Mouse (Mus musculus) megakaryocyte-erythroid progenitor cell, adult 5-6 weeks (primary cell): ENCODE measurements around the gene Pcsk5. TPM values are rescaled to one million over a fixed set of nuclear protein-coding genes. Genes with fewer than 3 reads are reported as not detected.

Experiments
- ATAC-seq: replicated peaks from 2 replicates; pipeline ENCODE4 v1.8.0; 2016; ENCODE audit warnings: mild to moderate bottlenecking, inconsistent platforms; ENCODE audit not compliant: severe bottlenecking, poor library complexity, low FRiP score, low TSS enrichment
- total RNA-seq, 2 experiments: library from RNA; stranded (forward) in 1 of 2; stranded (reverse) in 1 of 2; fragments of 200-1000, 215-1000 nt in 1 of 2; fragments of >200 nt in 1 of 2; fragmentation: Nextera tagmentation in 1 of 2; gene quantifications; 2 replicates each; pipeline ENCODE4 v1.2.3; 2014 to 2017

The Pcsk5 gene
- total RNA-seq, 2 experiments from 2014 or later, result not detected

DNA sequence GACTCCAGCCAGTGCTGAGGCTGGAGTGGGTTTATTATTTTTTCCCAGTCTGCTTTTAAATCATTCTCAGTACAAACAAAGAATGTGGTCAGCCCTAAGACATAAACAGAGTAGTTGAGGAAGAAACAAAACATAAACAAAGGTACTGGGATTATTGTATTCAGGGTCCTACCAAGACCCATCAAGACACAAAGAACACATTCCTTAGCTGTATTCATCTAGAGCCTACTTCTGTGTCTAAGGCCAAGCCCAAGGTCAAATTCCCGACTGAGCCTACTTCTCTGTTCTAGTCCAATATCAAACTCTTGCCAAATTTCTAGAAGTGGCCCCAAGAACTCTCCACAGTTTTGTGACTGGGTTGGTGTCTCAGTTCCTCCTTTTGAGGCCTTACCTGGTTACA, 419.6 kb downstream of the Pcsk5 start:
- no peak for ATAC-seq

DNA sequence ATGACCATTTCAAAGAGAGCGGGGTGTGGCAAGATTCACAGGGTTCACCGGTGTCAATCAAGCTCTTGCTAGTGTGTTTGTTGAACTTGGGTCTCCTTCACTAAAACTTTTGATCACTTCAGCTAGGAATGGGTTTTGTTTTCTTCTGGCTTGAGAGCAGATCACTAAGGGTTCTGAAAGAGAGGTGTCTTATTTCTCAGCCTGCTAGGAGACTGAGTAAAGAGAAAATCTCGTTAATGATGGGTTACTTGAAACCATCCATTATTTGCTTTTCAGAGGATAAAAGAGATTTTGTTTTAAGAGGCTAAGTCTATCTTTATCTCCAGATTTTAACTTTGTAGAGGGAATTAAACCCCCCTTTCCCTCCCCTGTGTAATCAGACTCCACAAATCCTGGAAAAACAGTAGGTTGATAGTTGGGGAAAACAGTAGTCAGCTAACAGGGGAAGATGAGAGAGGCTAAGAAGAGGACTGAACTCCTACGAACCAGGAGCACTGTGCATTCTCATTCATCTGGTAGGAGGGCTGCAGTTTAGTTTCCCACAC, 424.4 kb downstream of the Pcsk5 start:
- no peak for ATAC-seq

DNA sequence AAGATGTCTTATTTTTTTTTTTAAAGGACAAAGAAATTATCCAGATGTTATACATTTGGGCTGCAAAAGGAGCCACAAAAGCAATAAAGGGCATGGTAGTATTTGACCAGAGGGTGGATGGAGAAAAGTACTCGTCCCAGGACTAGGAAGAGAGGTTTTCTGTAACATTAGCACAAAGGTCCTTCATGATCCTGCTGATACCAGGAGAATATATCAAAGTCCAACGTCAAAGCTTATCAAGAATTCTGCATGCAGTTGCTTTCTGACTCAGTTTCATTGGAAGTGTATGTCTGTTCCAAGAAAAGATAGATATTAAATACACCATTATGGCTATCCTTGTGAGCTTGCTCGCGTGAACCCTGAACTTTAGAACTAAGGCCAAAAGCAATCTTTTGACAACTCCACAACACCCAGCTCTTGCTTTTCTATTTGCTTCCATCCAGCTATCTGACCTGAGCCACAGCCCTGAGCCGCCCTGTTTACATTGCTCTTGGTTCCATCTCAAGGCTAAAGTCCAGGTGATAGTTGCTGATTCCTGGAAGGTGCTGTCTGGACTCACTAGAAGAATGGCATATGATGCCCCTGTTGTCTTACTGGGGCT, 426.9 kb downstream of the Pcsk5 start:
- ATAC-seq, result no peak

DNA sequence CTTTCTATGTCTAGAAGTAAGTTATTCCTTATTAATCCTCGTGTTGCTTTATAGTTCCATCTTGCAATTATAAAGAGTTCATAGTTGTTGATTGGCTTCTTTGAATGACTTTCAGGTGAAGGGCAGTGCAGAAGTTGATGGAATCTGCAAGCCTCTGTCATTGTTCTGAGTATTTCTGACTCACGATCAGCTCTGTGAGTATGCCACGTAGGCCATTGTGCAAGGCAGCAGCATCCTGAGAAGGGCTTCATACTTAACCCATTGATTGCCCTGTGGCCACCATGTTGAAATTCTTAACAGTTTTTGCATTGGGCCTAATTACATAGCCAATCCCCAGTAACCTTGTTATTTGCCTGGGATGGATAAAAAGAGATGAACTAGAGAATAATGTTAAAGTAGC, 428.1 kb downstream of the Pcsk5 start:
- no peak for ATAC-seq

DNA sequence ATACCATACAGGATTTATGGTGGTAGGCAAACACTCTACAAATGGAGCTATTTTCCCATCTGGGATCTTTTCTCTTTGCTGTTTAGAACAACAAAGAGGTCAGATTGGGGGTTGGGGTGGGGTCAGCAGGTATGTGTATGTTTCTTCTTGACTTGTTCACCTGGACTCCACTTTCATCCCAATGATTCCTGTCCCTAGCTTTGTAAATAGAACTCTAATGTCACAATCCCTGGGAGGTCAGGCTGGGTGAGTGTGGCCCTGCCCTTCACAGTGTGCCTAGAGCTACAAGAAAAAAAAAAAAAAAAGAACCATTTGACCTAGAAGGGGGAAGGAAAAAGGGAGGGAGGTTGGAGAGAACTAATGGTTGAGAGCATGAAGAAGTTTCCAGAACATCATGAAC, 428.8 kb downstream of the Pcsk5 start:
- no peak for ATAC-seq

DNA sequence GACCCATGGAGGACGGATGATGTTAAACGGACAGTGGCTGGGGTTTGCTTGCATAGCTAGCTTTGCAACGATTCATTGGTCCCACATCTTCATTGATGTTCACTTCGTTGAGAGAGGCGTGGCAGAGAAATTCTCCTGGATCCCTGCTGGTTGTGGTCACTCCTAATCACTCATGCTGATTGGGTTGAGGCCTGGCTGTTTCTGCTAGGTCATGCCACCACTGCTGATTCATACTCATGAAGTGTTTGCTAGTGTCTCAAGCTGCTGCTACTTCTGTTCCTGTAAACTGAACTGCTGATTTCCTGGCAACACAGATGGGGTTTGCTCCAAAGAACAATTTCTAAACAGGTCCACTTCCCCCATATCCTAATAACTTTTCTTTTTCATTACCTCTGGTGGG, 430.6 kb downstream of the Pcsk5 start:
- ATAC-seq, result no peak

DNA sequence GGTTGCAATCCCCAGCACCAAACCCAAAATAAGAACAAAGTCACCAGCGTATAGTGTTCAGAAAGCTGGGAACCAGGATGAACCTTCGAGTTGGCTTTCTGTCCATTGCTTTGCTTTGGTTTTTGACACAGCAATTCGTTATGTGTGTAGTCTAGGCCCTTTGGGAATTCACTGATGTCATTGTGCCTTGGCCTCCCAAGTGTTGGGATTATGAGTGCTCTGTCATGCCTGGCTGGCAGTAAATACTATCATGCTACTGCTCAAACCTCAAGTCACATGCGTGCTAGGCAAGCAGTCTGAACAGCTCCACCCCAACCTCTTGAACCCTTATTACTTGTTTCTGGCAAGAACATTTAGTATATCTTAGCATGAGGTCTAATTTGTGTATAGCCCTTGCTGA, 434.3 kb downstream of the Pcsk5 start:
- no peak for ATAC-seq

DNA sequence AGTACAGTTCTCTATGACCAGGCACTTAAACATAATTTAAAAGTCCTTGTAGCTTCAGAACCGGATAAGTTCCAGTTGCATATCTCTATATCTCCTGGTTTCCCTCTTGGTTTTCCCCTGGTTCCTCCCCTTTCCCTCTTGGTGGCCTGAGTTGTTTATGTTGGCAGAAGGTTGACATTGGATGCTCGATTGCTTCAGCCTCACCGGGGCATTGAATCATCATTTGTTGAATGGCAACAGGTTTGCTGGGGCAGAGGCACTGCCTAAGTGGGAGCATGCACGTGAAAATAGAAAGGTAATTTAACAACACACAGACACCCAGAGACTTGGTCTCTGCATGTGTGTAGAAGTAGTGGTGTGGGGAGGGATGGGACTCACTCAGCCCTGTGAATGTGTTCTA, 436.9 kb downstream of the Pcsk5 start:
- ATAC-seq, result no peak

DNA sequence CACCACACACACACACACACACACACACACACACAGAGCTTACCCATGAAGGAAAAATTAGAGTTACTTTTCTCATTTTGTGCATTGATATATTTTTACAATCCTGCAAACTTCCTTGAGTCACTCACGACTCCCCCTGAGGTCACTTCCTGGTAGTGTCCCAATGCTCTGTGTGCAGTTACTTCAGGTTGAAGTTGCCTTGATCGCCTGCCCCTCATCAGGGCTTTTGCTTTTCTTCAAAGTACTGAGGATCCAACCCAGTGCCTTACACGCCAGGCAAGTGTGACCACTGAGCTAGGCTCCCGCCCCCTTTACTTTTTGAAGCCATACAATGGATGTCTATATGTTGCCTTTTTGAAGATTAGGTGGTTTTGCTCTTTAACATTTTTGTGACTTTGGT, 437.5 kb downstream of the Pcsk5 start:
- ATAC-seq, result no peak

DNA sequence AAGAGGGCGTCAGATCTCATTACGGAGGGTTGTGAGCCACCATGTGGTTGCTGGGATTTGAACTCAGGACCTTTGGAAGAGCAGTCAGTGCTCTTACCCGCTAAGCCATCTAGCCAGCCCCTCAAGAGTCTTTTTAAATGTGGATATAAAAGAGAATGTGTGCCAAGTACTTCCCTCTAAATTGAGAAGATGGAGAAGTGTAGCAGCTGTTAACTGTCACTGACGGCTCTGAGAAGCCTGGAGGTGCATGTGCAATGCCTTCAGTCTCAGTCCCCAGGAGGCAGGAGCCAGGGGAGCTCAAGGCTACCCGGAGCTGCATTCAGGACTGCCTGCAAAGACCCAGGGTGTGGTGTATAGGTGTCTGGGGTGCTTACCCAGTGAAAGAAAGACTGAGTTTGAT, 439.5 kb downstream of the Pcsk5 start:
- ATAC-seq, result no peak

DNA sequence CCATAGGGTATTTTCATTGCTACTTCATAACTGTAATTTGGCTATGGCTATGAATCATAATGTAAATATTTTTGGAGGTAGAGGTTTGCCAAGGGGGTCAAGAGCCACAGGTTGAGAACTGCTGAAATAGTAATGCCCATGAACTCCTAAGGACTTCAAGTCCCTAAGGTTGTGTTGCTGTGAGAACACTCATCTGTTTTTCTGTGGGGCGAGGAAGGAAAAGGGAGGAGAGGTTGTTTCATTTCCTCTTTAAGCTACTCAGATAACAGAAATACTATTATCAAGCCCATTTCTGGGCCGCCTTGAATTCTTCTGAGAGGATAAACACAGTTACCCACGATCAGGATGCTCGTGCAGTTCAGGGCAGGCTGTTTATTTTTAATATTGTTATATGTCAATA, 440.6 kb downstream of the Pcsk5 start:
- no peak for ATAC-seq

DNA sequence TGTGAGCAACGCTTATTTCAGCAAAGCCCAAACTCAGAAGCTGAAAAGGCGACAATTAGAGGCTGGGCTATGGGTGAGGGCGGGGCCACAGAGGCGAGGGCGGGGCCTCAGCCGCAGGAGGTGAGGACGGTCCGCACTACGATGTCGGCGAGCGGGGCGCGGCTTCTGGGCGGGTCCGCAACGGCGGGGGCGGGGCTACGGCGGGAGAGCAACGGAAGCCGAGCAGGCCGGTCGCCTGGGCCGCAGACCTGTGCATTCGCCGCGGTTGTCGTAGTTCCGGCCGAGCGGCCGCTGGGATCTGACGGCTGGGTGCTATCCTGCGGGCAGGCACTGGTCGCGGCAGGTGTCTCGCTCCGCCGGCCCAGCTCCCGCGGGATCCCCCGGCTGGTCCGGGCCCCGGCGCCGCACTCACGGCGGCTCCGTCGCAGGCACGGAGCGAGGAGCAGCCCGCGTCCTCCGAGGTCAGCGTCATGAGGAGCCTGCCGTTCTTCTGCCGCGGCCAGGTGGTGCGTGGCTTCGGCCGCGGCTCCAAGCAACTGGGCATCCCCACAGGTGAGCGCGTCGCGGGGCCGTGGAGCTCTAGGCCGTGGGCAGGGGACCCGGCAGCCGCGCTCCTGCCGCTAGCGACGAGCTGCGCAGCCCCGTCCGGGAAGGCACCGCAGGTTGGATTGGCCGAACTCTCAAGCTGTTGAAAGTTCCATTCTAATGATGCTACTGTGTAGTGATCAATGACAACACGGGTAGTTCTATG, 443.4 kb downstream of the Pcsk5 start, which contains the start of gene Rfk:
Rfk (plus strand) TSS at position 203 of the 751 bp plus-strand sequence.
- peak; percentile 99 for ATAC-seq

DNA sequence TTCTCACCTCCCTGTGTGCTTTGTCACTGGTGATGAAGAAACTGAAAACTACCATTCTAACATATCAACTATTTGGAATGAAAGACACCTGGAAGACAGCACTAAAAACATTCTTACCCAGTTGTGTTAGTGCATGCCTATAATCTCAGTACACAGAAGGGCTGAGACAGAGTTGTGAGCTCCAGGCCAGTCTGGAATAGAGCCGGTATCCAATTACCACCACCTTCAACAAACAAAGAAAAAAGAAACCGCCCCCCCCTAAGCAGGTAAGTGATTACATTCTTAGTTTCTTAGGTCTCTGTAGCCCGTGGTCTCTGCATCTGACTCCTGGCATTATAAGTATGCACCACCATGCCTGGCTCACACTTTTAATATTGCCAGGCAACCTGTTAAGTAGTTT, 444.6 kb downstream of the Pcsk5 start:
- ATAC-seq, result no peak

DNA sequence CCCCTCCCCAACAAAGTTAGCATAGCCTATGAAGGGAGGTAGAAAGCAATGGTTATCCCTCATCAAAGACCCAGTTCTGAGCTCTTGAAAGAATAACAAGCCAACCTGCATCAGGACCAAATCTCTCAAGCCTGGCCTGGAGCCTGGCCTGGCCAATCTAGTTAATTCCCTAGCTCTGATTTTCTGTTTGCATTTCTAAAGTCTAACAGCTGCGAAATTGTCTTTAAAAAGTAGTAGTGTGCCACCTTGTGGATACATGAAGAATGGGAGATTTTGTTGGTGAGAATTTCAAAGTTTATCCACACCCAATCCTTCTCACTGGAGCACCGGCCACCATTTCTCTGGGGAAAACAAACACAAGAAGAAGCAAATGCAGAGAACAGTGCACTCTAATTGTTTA, 449.0 kb downstream of the Pcsk5 start:
- peak; percentile 50; the same call in 1 of the 2 replicates for ATAC-seq

DNA sequence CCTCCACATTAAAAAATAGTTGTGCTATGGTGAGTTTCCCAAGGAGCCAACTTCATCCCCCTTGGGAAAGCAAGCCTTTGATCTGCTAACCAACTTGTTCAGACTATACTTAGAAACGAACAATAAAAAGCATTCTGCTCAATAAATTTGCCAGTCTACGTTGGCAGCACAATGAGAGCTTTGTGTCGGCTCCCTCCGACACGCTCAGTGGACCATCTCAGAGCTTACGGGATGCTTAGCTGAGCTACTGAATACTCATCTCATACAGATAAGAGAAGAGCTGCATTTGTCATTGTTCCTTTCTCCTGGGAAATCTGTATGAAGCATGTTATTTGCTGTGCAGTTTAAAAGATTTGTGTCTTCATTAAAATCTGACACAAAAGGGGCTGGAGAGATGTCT, 451.0 kb downstream of the Pcsk5 start:
- no peak for ATAC-seq

DNA sequence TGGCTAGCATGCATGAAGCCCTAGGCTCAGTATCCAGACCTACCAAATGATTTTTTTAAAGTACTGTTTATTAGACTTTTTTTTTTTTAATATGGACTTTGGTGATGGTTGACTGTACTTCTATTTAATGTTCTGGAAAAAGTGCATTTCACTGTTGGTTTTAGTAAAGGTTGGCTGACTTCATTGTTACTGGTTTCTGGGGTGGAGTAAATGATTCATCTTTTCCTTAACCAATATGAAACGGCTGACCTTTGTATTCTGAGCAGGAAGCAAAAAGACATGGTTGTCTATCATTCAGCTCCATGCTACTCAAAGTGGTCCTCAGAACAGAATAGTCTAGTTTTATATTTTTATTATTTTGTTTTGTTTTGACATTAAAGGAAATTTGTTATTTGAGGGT, 452.0 kb downstream of the Pcsk5 start:
- no peak for ATAC-seq

DNA sequence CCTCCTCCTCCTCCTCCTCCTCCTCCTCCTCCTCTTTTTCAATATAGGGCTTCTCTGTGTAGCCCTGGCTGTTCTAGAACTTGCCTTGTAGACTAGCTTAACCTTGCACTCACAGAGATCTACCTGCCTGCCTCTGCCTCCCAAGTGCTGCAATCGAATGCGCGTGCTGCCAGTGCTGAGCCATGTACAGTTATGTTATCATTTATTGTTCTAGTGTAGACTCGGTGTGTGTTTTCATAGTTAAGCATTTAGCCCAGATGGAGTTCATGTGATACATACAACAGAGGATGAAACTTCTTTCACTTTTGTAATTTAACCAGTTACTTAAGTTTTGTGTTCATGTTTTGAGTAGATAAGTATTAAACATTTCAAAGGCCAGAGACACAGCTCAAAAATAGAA, 452.4 kb downstream of the Pcsk5 start:
- ATAC-seq, result peak; percentile 95

DNA sequence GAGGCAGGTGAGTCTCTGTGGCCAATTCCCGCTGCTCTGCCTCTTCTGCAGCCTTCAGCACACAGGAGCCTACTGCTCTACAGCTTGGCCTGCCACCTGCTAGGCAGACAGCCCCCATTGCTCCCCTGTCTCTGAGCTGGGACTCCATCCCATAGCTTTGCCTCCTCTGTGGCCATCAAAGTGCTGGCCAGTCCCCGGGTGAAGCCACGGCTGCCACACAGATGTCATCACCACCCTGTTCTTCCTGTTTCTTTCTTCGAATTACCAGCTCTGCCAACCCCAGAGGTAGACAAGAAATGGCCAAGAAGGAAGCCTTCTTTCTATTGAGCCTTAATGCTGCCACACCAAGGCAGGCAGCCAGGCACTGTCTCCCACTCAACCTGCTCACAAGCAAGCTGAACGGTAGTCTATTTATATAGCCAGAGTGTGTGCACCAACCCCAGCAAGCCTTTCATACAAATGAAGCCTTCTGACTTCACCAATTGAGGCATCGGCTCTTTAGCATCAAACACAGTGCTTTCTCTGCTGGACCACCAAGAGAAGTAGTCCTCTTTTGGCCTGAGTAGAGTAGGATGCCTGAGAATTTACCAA, 454.5 kb downstream of the Pcsk5 start:
- ATAC-seq, result no peak
